Mouse (Mus musculus) adrenal gland, adult 18-20 months (tissue): ENCODE measurements around the gene Gorab. TPM values are rescaled to one million over a fixed set of nuclear protein-coding genes. Genes with fewer than 3 reads are reported as not detected.

Source experiments
- DNase-seq, 2 experiments: peaks; one replicate each; pipeline ENCODE4 v3.0.0; 2021 to 2022; ENCODE audit warnings: low spot score in 2 of 2
- long read RNA-seq, 2 experiments: library from polyadenylated mRNA; stranded (forward); transcript quantifications; one replicate each; pipeline ENCODE4 v2.0.0; 2021
- total RNA-seq, 2 experiments: library from RNA; stranded (reverse); gene quantifications; 1 replicate in 1 of 2; 2 replicates in 1 of 2; pipeline ENCODE4 v1.2.3; 2021

Gorab gene
- total RNA-seq = 10 to 100 TPM in 1 of 2 experiments, 1 to 10 TPM in 1; 9.6 to 10.6 TPM
- long read RNA-seq, experiment 1, transcript Gorab-201 (5 exons, 2,538 nt) = major isoform, 8 of 16 reads
- long read RNA-seq, experiment 1, partial matches to known transcripts = 1 of 16 reads
- long read RNA-seq, experiment 1, other reads (novel, unspliced or antisense) = 7 of 16 reads
- long read RNA-seq, experiment 2, partial matches to known transcripts = 1 of 8 reads
- long read RNA-seq, experiment 2, other reads (novel, unspliced or antisense) = 2 of 8 reads

- peak; percentile 91 to 92 for DNase-seq
Measured at GRCm38 (mm10) chr1:163403498-163404126, at the start of gene Gorab. Gene Gorab, minus strand, starts transcription at chr1:163403669.

GRCm38 (mm10) chr1:163443832-163444231, 40.4 kb upstream of the Gorab start:
- DNase-seq = no peak

GRCm38 (mm10) chr1:163439002-163439401, 35.5 kb upstream of the Gorab start:
- no peak for DNase-seq

GRCm38 (mm10) chr1:163423467-163424014, 20.1 kb upstream of the Gorab start:
- DNase-seq = no peak

GRCm38 (mm10) chr1:163417191-163417590, 13.7 kb upstream of the Gorab start:
- DNase-seq = no peak

GRCm38 (mm10) chr1:163414200-163414599, 10.7 kb upstream of the Gorab start:
- DNase-seq = no peak

GRCm38 (mm10) chr1:163406203-163406602, 2.7 kb upstream of the Gorab start:
- DNase-seq = no peak

- DNase-seq = no peak
Measured at GRCm38 (mm10) chr1:163391321-163391720, 12.1 kb downstream of the Gorab start.

- DNase-seq = no peak
Measured at GRCm38 (mm10) chr1:163390044-163390443, 13.4 kb downstream of the Gorab start.

GRCm38 (mm10) chr1:163386196-163386595, 17.3 kb downstream of the Gorab start:
- DNase-seq = no peak

- no peak for DNase-seq
Measured at GRCm38 (mm10) chr1:163383442-163384027, 19.9 kb downstream of the Gorab start.

GRCm38 (mm10) chr1:163382048-163382719, 21.3 kb downstream of the Gorab start:
- no peak for DNase-seq

- no peak for DNase-seq
Measured at GRCm38 (mm10) chr1:163380591-163380990, 22.9 kb downstream of the Gorab start.

- no peak for DNase-seq
Measured at GRCm38 (mm10) chr1:163380072-163380471, 23.4 kb downstream of the Gorab start.

GRCm38 (mm10) chr1:163377924-163378323, 25.5 kb downstream of the Gorab start:
- no peak for DNase-seq

- no peak for DNase-seq
Measured at GRCm38 (mm10) chr1:163376818-163377581, 26.5 kb downstream of the Gorab start.

GRCm38 (mm10) chr1:163374455-163374854, 29.0 kb downstream of the Gorab start:
- DNase-seq = no peak

GRCm38 (mm10) chr1:163362202-163362601, 41.3 kb downstream of the Gorab start:
- no peak for DNase-seq

- no peak for DNase-seq
Measured at GRCm38 (mm10) chr1:163361376-163361775, 42.1 kb downstream of the Gorab start.

- DNase-seq = no peak
Measured at GRCm38 (mm10) chr1:163360796-163361195, 42.7 kb downstream of the Gorab start.

- DNase-seq = no peak
Measured at GRCm38 (mm10) chr1:163359521-163359920, 43.9 kb downstream of the Gorab start.
